Mouse (Mus musculus): ENCODE measurements around the gene Clasp1. TPM values are rescaled to one million over a fixed set of nuclear protein-coding genes. Genes with fewer than 3 reads are reported as not detected.
A peak's percentile ranks its signal among the peaks of the same experiment; 100 is the strongest.

The Clasp1 gene
- polyA plus RNA-seq, 1 experiment from 2014 or later, result 35.2 TPM

GRCm38 (mm10) chr1:118458963-118459920 lies 70.4 kb downstream of the Clasp1 start:
- Histone ChIP-seq H3K27me3 (replicated peaks) (no peaks in the 10 kb centered on the region), H3K36me3 (0 out of 2 replicates have a peak, but pooled peaks cover 13% of the 10 kb centered on the region), H3K4me3 (replicated peaks) (peak overlapping the region; percentile 49), H3K27ac (peak overlapping the region; percentile 96), H3K9ac (peak overlapping the region; percentile 54), H3K4me2 (replicated peaks) (peak overlapping the region; percentile 68), H3K4me1 (replicated peaks) (peaks cover 14% of the 10 kb centered on the region; the same call in 1 of the 2 replicates), H3K9me3 (no peaks in the 10 kb centered on the region)
- whole genome bisulfite sequencing, result under 1% methylated on average over 53 of the region's 53 CpGs
- peak; percentile 96 for ATAC-seq

- H3K36me3 ChIP-seq, result peaks cover 22% of the 10 kb centered on the region; the same call in 1 of the 2 replicates
- H3K4me2 ChIP-seq (replicated peaks), result no peak overlapping the region
- H3K4me3 ChIP-seq (replicated peaks), result no peak overlapping the region
- 90% methylated on average over 5 of the region's 5 CpGs for WGBS
- ATAC-seq, result no peak
- no peaks in the 10 kb centered on the region for H3K9me3 ChIP-seq
- H3K27ac ChIP-seq, result no peak overlapping the region
- H3K4me1 ChIP-seq (replicated peaks), result peaks cover 14% of the 10 kb centered on the region; the same call in 1 of the 2 replicates
- H3K27me3 ChIP-seq (replicated peaks), result no peaks in the 10 kb centered on the region
- H3K9ac ChIP-seq, result no peak overlapping the region
These were observed 71.9 kb downstream of the Clasp1 start for GRCm38 (mm10) chr1:118460716-118461115.

- Histone ChIP-seq H3K36me3 (peaks cover 33% of the 10 kb centered on the region), H3K27me3 (replicated peaks) (no peaks in the 10 kb centered on the region), H3K4me2 (replicated peaks) (no peak overlapping the region), H3K4me1 (replicated peaks) (no peaks in the 10 kb centered on the region), H3K4me3 (replicated peaks) (no peak overlapping the region), H3K9ac (no peak overlapping the region), H3K27ac (no peak overlapping the region), H3K9me3 (no peaks in the 10 kb centered on the region)
- ATAC-seq, result no peak
- WGBS, result 94% methylated on average over 6 of the region's 6 CpGs
These were observed 77.2 kb downstream of the Clasp1 start for GRCm38 (mm10) chr1:118466041-118466440.

- no peaks in the 10 kb centered on the region for H3K9me3 ChIP-seq
- peaks cover 17% of the 10 kb centered on the region for H3K36me3 ChIP-seq
- no peaks in the 10 kb centered on the region for H3K4me1 ChIP-seq (replicated peaks)
- WGBS, result 58% methylated on average over 8 of the region's 8 CpGs
- H3K4me2 ChIP-seq (replicated peaks), result no peak overlapping the region
- H3K27ac ChIP-seq, result no peak overlapping the region
- ATAC-seq, result no peak
- no peaks in the 10 kb centered on the region for H3K27me3 ChIP-seq (replicated peaks)
- no peak overlapping the region for H3K4me3 ChIP-seq (replicated peaks)
- no peak overlapping the region for H3K9ac ChIP-seq
These were observed 83.5 kb downstream of the Clasp1 start for GRCm38 (mm10) chr1:118472386-118472785.

GRCm38 (mm10) chr1:118476919-118477318 lies 88.1 kb downstream of the Clasp1 start:
- Histone ChIP-seq H3K36me3 (peaks cover 8% of the 10 kb centered on the region), H3K4me1 (replicated peaks) (no peaks in the 10 kb centered on the region), H3K27ac (no peak overlapping the region), H3K4me2 (replicated peaks) (no peak overlapping the region), H3K27me3 (replicated peaks) (no peaks in the 10 kb centered on the region), H3K9ac (no peak overlapping the region), H3K4me3 (replicated peaks) (no peak overlapping the region), H3K9me3 (no peaks in the 10 kb centered on the region)
- WGBS, result 36% methylated on average over 4 of the region's 4 CpGs
- ATAC-seq, result peak; percentile 87

GRCm38 (mm10) chr1:118479246-118479645 lies 90.4 kb downstream of the Clasp1 start:
- Histone ChIP-seq H3K9me3 (no peaks in the 10 kb centered on the region), H3K27ac (no peak overlapping the region), H3K4me1 (replicated peaks) (no peaks in the 10 kb centered on the region), H3K4me2 (replicated peaks) (no peak overlapping the region), H3K4me3 (replicated peaks) (no peak overlapping the region), H3K9ac (no peak overlapping the region), H3K36me3 (no peaks in the 10 kb centered on the region), H3K27me3 (replicated peaks) (no peaks in the 10 kb centered on the region)
- WGBS, result 68% methylated on average over 4 of the region's 4 CpGs
- ATAC-seq, result no peak

GRCm38 (mm10) chr1:118480484-118481364 lies 91.9 kb downstream of the Clasp1 start:
- ATAC-seq, result no peak
- H3K27ac ChIP-seq, result no peak overlapping the region
- 77% methylated on average over 8 of the region's 8 CpGs for WGBS

GRCm38 (mm10) chr1:118481365-118481702 lies 92.5 kb downstream of the Clasp1 start:
- no peaks in the 10 kb centered on the region for H3K4me1 ChIP-seq (replicated peaks)
- no peaks in the 10 kb centered on the region for H3K36me3 ChIP-seq
- no peak for ATAC-seq
- H3K4me2 ChIP-seq (replicated peaks), result no peak overlapping the region
- H3K9ac ChIP-seq, result no peak overlapping the region
- no peak overlapping the region for H3K27ac ChIP-seq
- WGBS, result 56% methylated on average over 4 of the region's 4 CpGs
- no peak overlapping the region for H3K4me3 ChIP-seq (replicated peaks)
- H3K27me3 ChIP-seq (replicated peaks), result no peaks in the 10 kb centered on the region
- H3K9me3 ChIP-seq, result no peaks in the 10 kb centered on the region

More at GRCm38 (mm10) chr1:118480484-118481364, 91.9 kb downstream of the Clasp1 start:
- no peaks in the 10 kb centered on the region for H3K27me3 ChIP-seq (replicated peaks)
- H3K4me3 ChIP-seq (replicated peaks), result no peak overlapping the region
- no peaks in the 10 kb centered on the region for H3K4me1 ChIP-seq (replicated peaks)
- no peak overlapping the region for H3K4me2 ChIP-seq (replicated peaks)
- no peak overlapping the region for H3K9ac ChIP-seq
- H3K9me3 ChIP-seq, result no peaks in the 10 kb centered on the region
- H3K36me3 ChIP-seq, result no peaks in the 10 kb centered on the region

GRCm38 (mm10) chr1:118481703-118482102 lies 92.8 kb downstream of the Clasp1 start:
- H3K27ac ChIP-seq, result no peak overlapping the region
- no peak overlapping the region for H3K4me3 ChIP-seq (replicated peaks)
- no peaks in the 10 kb centered on the region for H3K4me1 ChIP-seq (replicated peaks)
- H3K4me2 ChIP-seq (replicated peaks), result no peak overlapping the region
- no peak for ATAC-seq
- H3K9me3 ChIP-seq, result no peaks in the 10 kb centered on the region
- WGBS, result 79% methylated on average over 6 of the region's 6 CpGs
- H3K36me3 ChIP-seq, result no peaks in the 10 kb centered on the region
- no peak overlapping the region for H3K9ac ChIP-seq
- H3K27me3 ChIP-seq (replicated peaks), result no peaks in the 10 kb centered on the region

GRCm38 (mm10) chr1:118482285-118483019 lies 93.6 kb downstream of the Clasp1 start:
- no peak for ATAC-seq
- H3K36me3 ChIP-seq, result no peaks in the 10 kb centered on the region
- 69% methylated on average over 8 of the region's 8 CpGs for WGBS
- H3K4me2 ChIP-seq (replicated peaks), result no peak overlapping the region
- H3K27me3 ChIP-seq (replicated peaks), result no peaks in the 10 kb centered on the region
- H3K4me3 ChIP-seq (replicated peaks), result no peak overlapping the region
- H3K27ac ChIP-seq, result no peak overlapping the region
- no peak overlapping the region for H3K9ac ChIP-seq
- H3K9me3 ChIP-seq, result no peaks in the 10 kb centered on the region
- no peaks in the 10 kb centered on the region for H3K4me1 ChIP-seq (replicated peaks)

GRCm38 (mm10) chr1:118483504-118484096 lies 94.7 kb downstream of the Clasp1 start:
- WGBS, result 79% methylated on average over 6 of the region's 6 CpGs
- Histone ChIP-seq H3K4me3 (replicated peaks) (no peak overlapping the region), H3K4me2 (replicated peaks) (no peak overlapping the region), H3K9ac (no peak overlapping the region), H3K4me1 (replicated peaks) (no peaks in the 10 kb centered on the region), H3K27ac (no peak overlapping the region), H3K27me3 (replicated peaks) (no peaks in the 10 kb centered on the region), H3K36me3 (no peaks in the 10 kb centered on the region), H3K9me3 (no peaks in the 10 kb centered on the region)
- ATAC-seq, result no peak
